Mouse (Mus musculus) hindbrain, embryonic 13.5 days (tissue): ENCODE results near the gene Klhl40. TPM values are rescaled to one million over a fixed set of nuclear protein-coding genes. Genes with fewer than 3 reads are reported as not detected.

Experiments
- ATAC-seq: fragments of 200-750 bp; cut with Nextera tagmentation; 2 replicates; pipeline ENCODE4 v1.8.0; 2017; ENCODE audit warnings: moderate TSS enrichment; ENCODE audit not compliant: low FRiP score
- H3K27ac ChIP-seq: fragments of 300-500 bp; sonication (generic); 2 replicates; pipeline ENCODE4 v1.5.1; 2015; ENCODE audit warnings: inconsistent platforms, mild to moderate bottlenecking, moderate library complexity
- H3K27me3 ChIP-seq: fragments of 300-500 bp; sonication (generic); 2 replicates; pipeline ENCODE4 v1.6.1; 2015; ENCODE audit warnings: mild to moderate bottlenecking, inconsistent platforms
- H3K36me3 ChIP-seq: fragments of 300-500 bp; sonication (generic); 2 replicates; pipeline ENCODE4 v1.6.1; 2015; ENCODE audit warnings: mild to moderate bottlenecking, inconsistent platforms
- H3K4me1 ChIP-seq: fragments of 300-500 bp; sonication (generic); replicated peaks from 2 replicates; pipeline ENCODE4 v1.6.1; 2015; ENCODE audit warnings: inconsistent platforms
- H3K4me2 ChIP-seq: fragments of 300-500 bp; sonication (generic); 2 replicates; pipeline ENCODE4 v1.6.1; 2015; ENCODE audit warnings: inconsistent platforms, mild to moderate bottlenecking, moderate library complexity
- H3K4me3 ChIP-seq: fragments of 300-500 bp; sonication (generic); 2 replicates; pipeline ENCODE4 v1.5.1; 2015; ENCODE audit warnings: mild to moderate bottlenecking, inconsistent platforms
- H3K9ac ChIP-seq: fragments of 300-500 bp; sonication (generic); 2 replicates; pipeline ENCODE4 v1.6.1; 2015; ENCODE audit warnings: mild to moderate bottlenecking, inconsistent platforms
- H3K9me3 ChIP-seq: fragments of 300-500 bp; sonication (generic); 2 replicates; pipeline ENCODE4 v1.6.1; 2016; ENCODE audit warnings: inconsistent platforms
- WGBS: fragments of 180-500 bp; shearing (Covaris S2); methylation state at CpG from one replicate; pipeline ENCODE4 v1.1.7; 2015; 5-methylcytosine and 5-hydroxymethylcytosine counted together
- polyA plus RNA-seq: library from polyadenylated mRNA; unstranded; fragments of >200 nt; fragmentation: Nextera tagmentation; extraction: Ambion mirVana; gene quantifications from 2 replicates; pipeline ENCODE4 v1.2.1, GENCODE M21; 2015

Klhl40 gene
- polyA plus RNA-seq, 1 experiment from 2014 or later = 1.2 TPM

GRCm38 (mm10) chr9:121761091-121761665, 16.2 kb upstream of the Klhl40 start:
- no peaks in the 10 kb centered on the region for H3K9me3 ChIP-seq
- peak overlapping the region; percentile 89 for H3K4me2 ChIP-seq
- peaks cover 41% of the 10 kb centered on the region for H3K36me3 ChIP-seq
- H3K27ac ChIP-seq = peak overlapping the region; percentile 91
- ATAC-seq = no peak
- WGBS = 58% methylated on average over 10 of the region's 10 CpGs
- H3K4me1 ChIP-seq = peaks cover 50% of the 10 kb centered on the region
- no peaks in the 10 kb centered on the region for H3K27me3 ChIP-seq
- peak overlapping the region; percentile 78 for H3K4me3 ChIP-seq
- peak overlapping the region; percentile 91 for H3K9ac ChIP-seq

- Histone ChIP-seq H3K4me2 (peak overlapping the region; percentile 89), H3K4me3 (no peak overlapping the region), H3K27me3 (no peaks in the 10 kb centered on the region), H3K4me1 (peaks cover 50% of the 10 kb centered on the region), H3K9me3 (no peaks in the 10 kb centered on the region), H3K9ac (peak overlapping the region; percentile 91; the same call in 1 of the 2 replicates), H3K36me3 (peaks cover 44% of the 10 kb centered on the region), H3K27ac (no peak overlapping the region)
- ATAC-seq = no peak
- WGBS = 57% methylated on average over 8 of the region's 8 CpGs
These were observed 15.6 kb upstream of the Klhl40 start for GRCm38 (mm10) chr9:121761787-121762186.

GRCm38 (mm10) chr9:121762248-121762647, 15.2 kb upstream of the Klhl40 start:
- H3K27me3 ChIP-seq = no peaks in the 10 kb centered on the region
- WGBS = 89% methylated on average over 10 of the region's 10 CpGs
- H3K4me3 ChIP-seq = no peak overlapping the region
- H3K4me2 ChIP-seq = no peak overlapping the region
- H3K9ac ChIP-seq = peak overlapping the region; percentile 13; the same call in 1 of the 2 replicates
- H3K4me1 ChIP-seq = peaks cover 50% of the 10 kb centered on the region
- H3K27ac ChIP-seq = no peak overlapping the region
- H3K36me3 ChIP-seq = peaks cover 49% of the 10 kb centered on the region
- H3K9me3 ChIP-seq = no peaks in the 10 kb centered on the region
- ATAC-seq = no peak

- Histone ChIP-seq H3K4me2 (no peak overlapping the region), H3K27me3 (no peaks in the 10 kb centered on the region), H3K4me3 (no peak overlapping the region), H3K4me1 (peaks cover 46% of the 10 kb centered on the region), H3K9ac (peak overlapping the region; percentile 13; the same call in 1 of the 2 replicates), H3K36me3 (peaks cover 54% of the 10 kb centered on the region), H3K9me3 (no peaks in the 10 kb centered on the region), H3K27ac (no peak overlapping the region)
- WGBS = 84% methylated on average over 25 of the region's 25 CpGs
- ATAC-seq = no peak
These were observed 14.6 kb upstream of the Klhl40 start for GRCm38 (mm10) chr9:121762761-121763160.

- no peaks in the 10 kb centered on the region for H3K9me3 ChIP-seq
- no peak for ATAC-seq
- H3K27me3 ChIP-seq = no peaks in the 10 kb centered on the region
- WGBS = 90% methylated on average over 19 of the region's 19 CpGs
- H3K9ac ChIP-seq = peak overlapping the region; percentile 13; the same call in 1 of the 2 replicates
- no peak overlapping the region for H3K27ac ChIP-seq
- H3K4me1 ChIP-seq = peaks cover 36% of the 10 kb centered on the region
- no peak overlapping the region for H3K4me2 ChIP-seq
- H3K36me3 ChIP-seq = peaks cover 63% of the 10 kb centered on the region
- no peak overlapping the region for H3K4me3 ChIP-seq
These were observed 13.7 kb upstream of the Klhl40 start for GRCm38 (mm10) chr9:121763716-121764115.

- H3K4me1 ChIP-seq = peaks cover 31% of the 10 kb centered on the region
- no peaks in the 10 kb centered on the region for H3K9me3 ChIP-seq
- no peak overlapping the region for H3K4me3 ChIP-seq
- peaks cover 67% of the 10 kb centered on the region for H3K36me3 ChIP-seq
- no peak overlapping the region for H3K9ac ChIP-seq
- H3K27me3 ChIP-seq = no peaks in the 10 kb centered on the region
- WGBS = 87% methylated on average over 16 of the region's 16 CpGs
- no peak overlapping the region for H3K27ac ChIP-seq
- H3K4me2 ChIP-seq = no peak overlapping the region
- no peak for ATAC-seq
These were observed 12.1 kb upstream of the Klhl40 start for GRCm38 (mm10) chr9:121765166-121765855.

GRCm38 (mm10) chr9:121772412-121772811, 5.0 kb upstream of the Klhl40 start:
- 82% methylated on average over 5 of the region's 5 CpGs for WGBS
- Histone ChIP-seq H3K27ac (no peak overlapping the region), H3K4me2 (no peak overlapping the region), H3K4me3 (no peak overlapping the region), H3K4me1 (no peaks in the 10 kb centered on the region), H3K27me3 (peaks cover 21% of the 10 kb centered on the region), H3K36me3 (peaks cover 17% of the 10 kb centered on the region), H3K9ac (no peak overlapping the region), H3K9me3 (no peaks in the 10 kb centered on the region)
- no peak for ATAC-seq

- Histone ChIP-seq H3K36me3 (no peaks in the 10 kb centered on the region), H3K4me3 (no peak overlapping the region), H3K27ac (no peak overlapping the region), H3K9ac (no peak overlapping the region), H3K9me3 (no peaks in the 10 kb centered on the region), H3K4me1 (peaks cover 11% of the 10 kb centered on the region), H3K27me3 (peaks cover 57% of the 10 kb centered on the region), H3K4me2 (no peak overlapping the region)
- 84% methylated on average over 10 of the region's 10 CpGs for WGBS
- no peak for ATAC-seq
These were observed 1.5 kb upstream of the Klhl40 start for GRCm38 (mm10) chr9:121775951-121776350.

GRCm38 (mm10) chr9:121776511-121776910, 896 bp upstream of the Klhl40 start:
- H3K27ac ChIP-seq = no peak overlapping the region
- H3K9ac ChIP-seq = no peak overlapping the region
- H3K27me3 ChIP-seq = peaks cover 57% of the 10 kb centered on the region
- H3K4me2 ChIP-seq = no peak overlapping the region
- no peaks in the 10 kb centered on the region for H3K36me3 ChIP-seq
- H3K4me3 ChIP-seq = no peak overlapping the region
- H3K4me1 ChIP-seq = peaks cover 11% of the 10 kb centered on the region
- no peak for ATAC-seq
- 87% methylated on average over 7 of the region's 7 CpGs for WGBS
- H3K9me3 ChIP-seq = no peaks in the 10 kb centered on the region

- ATAC-seq = peak; percentile 74
- Histone ChIP-seq H3K27ac (no peak overlapping the region), H3K9ac (peak overlapping the region; percentile 60), H3K36me3 (no peaks in the 10 kb centered on the region), H3K4me1 (peaks cover 11% of the 10 kb centered on the region), H3K4me3 (peak overlapping the region; percentile 39), H3K27me3 (peaks cover 57% of the 10 kb centered on the region), H3K9me3 (no peaks in the 10 kb centered on the region), H3K4me2 (peak overlapping the region; percentile 68)
- WGBS = 13% methylated on average over 54 of the region's 54 CpGs
These were observed 738 bp downstream of the Klhl40 start for GRCm38 (mm10) chr9:121778066-121778624.

- 91% methylated on average over 12 of the region's 12 CpGs for WGBS
- ATAC-seq = no peak
These were observed 7.4 kb downstream of the Klhl40 start for GRCm38 (mm10) chr9:121784801-121785200.

GRCm38 (mm10) chr9:121785261-121785660, 7.9 kb downstream of the Klhl40 start:
- Histone ChIP-seq H3K4me1 (no peaks in the 10 kb centered on the region; the same call in 1 of the 2 replicates), H3K27me3 (peaks cover 7% of the 10 kb centered on the region; the same call in 1 of the 2 replicates), H3K36me3 (no peaks in the 10 kb centered on the region), H3K9me3 (no peaks in the 10 kb centered on the region), H3K4me2 (no peak overlapping the region), H3K9ac (no peak overlapping the region), H3K4me3 (no peak overlapping the region), H3K27ac (no peak overlapping the region)
- ATAC-seq = no peak
- 89% methylated on average over 8 of the region's 8 CpGs for WGBS

More at GRCm38 (mm10) chr9:121784801-121785200, 7.4 kb downstream of the Klhl40 start:
- H3K9me3 ChIP-seq = no peaks in the 10 kb centered on the region
- H3K27ac ChIP-seq = no peak overlapping the region
- no peak overlapping the region for H3K9ac ChIP-seq
- no peaks in the 10 kb centered on the region; the same call in 1 of the 2 replicates for H3K4me1 ChIP-seq
- peaks cover 12% of the 10 kb centered on the region for H3K27me3 ChIP-seq
- H3K36me3 ChIP-seq = no peaks in the 10 kb centered on the region
- no peak overlapping the region for H3K4me3 ChIP-seq
- H3K4me2 ChIP-seq = no peak overlapping the region
